Mouse (Mus musculus) limb, embryonic 14.5 days (tissue): ENCODE data around the gene Yy1. TPM values are rescaled to one million over a fixed set of nuclear protein-coding genes. Genes with fewer than 3 reads are reported as not detected.

Experiments used
- ATAC-seq: fragments of 200-750 bp; cut with Nextera tagmentation; 2 replicates; pipeline ENCODE4 v1.8.0; 2017; ENCODE audit warnings: low read depth, moderate number of reproducible peaks, moderate TSS enrichment; ENCODE audit not compliant: low FRiP score
- DNase-seq: peaks from one replicate; pipeline ENCODE4 v3.0.0-alpha.2; 2015; ENCODE audit warnings: low spot score
- H3K27ac ChIP-seq: fragments of 300-500 bp; sonication (generic); replicated peaks from 2 replicates; pipeline ENCODE4 v1.5.1; 2014; ENCODE audit warnings: low read depth, mild to moderate bottlenecking, low read length, moderate library complexity, mixed read lengths
- H3K27me3 ChIP-seq: fragments of 300-500 bp; sonication (generic); 2 replicates; pipeline ENCODE4 v1.6.1; 2014; ENCODE audit warnings: low read length, mixed read lengths; ENCODE audit not compliant: control insufficient read depth, insufficient read depth
- H3K36me3 ChIP-seq: fragments of 300-500 bp; sonication (generic); 2 replicates; pipeline ENCODE4 v1.6.1; 2014; ENCODE audit warnings: mild to moderate bottlenecking, low read length, moderate library complexity, mixed read lengths; ENCODE audit not compliant: control insufficient read depth, insufficient read depth
- H3K4me1 ChIP-seq: fragments of 300-500 bp; sonication (generic); 2 replicates; pipeline ENCODE4 v1.6.1; 2014; ENCODE audit warnings: antibody characterized with exemption, low read length, mixed read lengths; ENCODE audit not compliant: control insufficient read depth, insufficient read depth
- H3K4me2 ChIP-seq: fragments of 300-500 bp; sonication (generic); replicated peaks from 2 replicates; pipeline ENCODE4 v1.6.1; 2014; ENCODE audit warnings: low read depth, mild to moderate bottlenecking, low read length, moderate library complexity; ENCODE audit not compliant: severe bottlenecking
- H3K4me3 ChIP-seq: fragments of 300-500 bp; sonication (generic); replicated peaks from 2 replicates; pipeline ENCODE4 v1.5.1; 2014; ENCODE audit warnings: low read length
- H3K9ac ChIP-seq: fragments of 300-500 bp; sonication (generic); 2 replicates; pipeline ENCODE4 v1.6.1; 2014; ENCODE audit warnings: mild to moderate bottlenecking, low read depth, low read length, moderate library complexity; ENCODE audit not compliant: severe bottlenecking
- H3K9me3 ChIP-seq: fragments of 300-500 bp; sonication (generic); 2 replicates; pipeline ENCODE4 v1.6.1; 2016; ENCODE audit warnings: low read length; ENCODE audit not compliant: control insufficient read depth
- POLR2A ChIP-seq: fragments of 200-500 bp; IDR thresholded peaks from 2 replicates; pipeline ENCODE4 v1.8.0; 2012; ENCODE audit warnings: inconsistent platforms, mild to moderate bottlenecking, moderate library complexity, borderline replicate concordance; ENCODE audit not compliant: insufficient read depth, insufficient read length; ENCODE audit errors: extremely low read depth
- WGBS: fragments of 180-500 bp; shearing (Covaris S2); extraction: QIAGEN DNeasy Blood & Tissue Kit; methylation state at CpG from one replicate; pipeline ENCODE4 v1.1.7; 2014; 5-methylcytosine and 5-hydroxymethylcytosine counted together
- polyA plus RNA-seq, 2 experiments: library from polyadenylated mRNA; depleted of rRNA in 1 of 2; stranded (reverse) in 1 of 2; unstranded in 1 of 2; fragments of >200 nt; fragmentation: Nextera tagmentation in 1 of 2; extraction: Ambion mirVana in 1 of 2; gene quantifications; 2 replicates each; pipeline versions ENCODE4 v1.2.1 to v1.2.3; 2012 to 2014

Yy1 gene
- polyA plus RNA-seq, 2 experiments, result 22.2 to 35.4 TPM

DNA sequence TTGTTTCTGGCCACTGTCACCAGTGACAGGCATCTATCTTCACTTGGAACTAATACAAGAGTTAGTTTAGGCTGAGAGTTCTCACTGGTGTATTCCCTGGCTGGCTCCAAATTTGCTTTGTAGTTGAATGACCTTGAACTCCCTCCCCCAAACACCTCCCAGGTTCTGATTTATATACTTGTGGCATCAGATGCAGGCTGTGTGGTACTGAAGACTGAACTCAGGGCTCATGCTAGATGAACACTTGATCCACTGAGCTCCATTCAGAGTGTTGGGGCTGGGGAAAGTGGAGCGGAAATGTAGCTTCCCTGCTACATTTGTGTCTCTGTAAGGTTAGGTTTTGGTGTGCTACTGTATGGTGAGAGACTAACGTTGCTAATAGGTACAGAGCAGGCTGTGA lies 11.6 kb downstream of the Yy1 start:
- no peak overlapping the region for H3K27ac ChIP-seq
- ATAC-seq (no peak), DNase-seq (no peak)
- no peak for TF ChIP-seq POLR2A
- WGBS, result 91% methylated on average over 2 of the region's 2 CpGs
- peaks cover 15% of the 10 kb centered on the region for H3K36me3 ChIP-seq
- no peak overlapping the region for H3K9ac ChIP-seq
- H3K9me3 ChIP-seq, result no peaks in the 10 kb centered on the region
- no peaks in the 10 kb centered on the region for H3K27me3 ChIP-seq
- no peak overlapping the region for H3K4me2 ChIP-seq
- no peak overlapping the region for H3K4me3 ChIP-seq
- no peaks in the 10 kb centered on the region for H3K4me1 ChIP-seq

GRCm38 (mm10) chr12:108808465-108808864 lies 15.7 kb downstream of the Yy1 start:
- H3K9me3 ChIP-seq, result no peaks in the 10 kb centered on the region
- H3K4me1 ChIP-seq, result no peaks in the 10 kb centered on the region
- DNase-seq, result no peak
- no peak overlapping the region for H3K27ac ChIP-seq
- H3K4me2 ChIP-seq, result no peak overlapping the region
- no peak for TF ChIP-seq POLR2A
- no peak overlapping the region for H3K9ac ChIP-seq
- 92% methylated on average over 2 of the region's 2 CpGs for WGBS
- no peaks in the 10 kb centered on the region for H3K27me3 ChIP-seq
- H3K4me3 ChIP-seq, result no peak overlapping the region
- H3K36me3 ChIP-seq, result peaks cover 25% of the 10 kb centered on the region; the same call in 1 of the 2 replicates
- ATAC-seq, result no peak

DNA sequence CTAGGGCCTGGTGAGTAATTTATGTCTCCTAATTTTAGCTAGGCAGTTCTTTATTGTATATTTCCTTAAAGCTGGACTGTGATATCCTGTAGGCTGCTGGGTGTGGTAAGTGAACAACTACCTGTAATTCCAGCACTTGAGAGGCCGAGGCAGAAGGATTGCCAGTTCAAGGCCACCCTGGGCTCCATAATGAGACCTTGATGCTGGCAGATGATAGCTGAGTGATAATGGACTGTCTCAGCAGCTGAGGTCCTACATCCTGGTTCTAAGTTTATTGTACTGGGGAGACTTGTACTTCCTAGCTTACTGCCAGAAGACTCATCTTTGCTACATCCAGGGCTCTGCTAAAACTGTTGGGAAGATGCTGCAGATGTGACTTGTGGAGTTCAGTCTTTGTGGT lies 17.0 kb downstream of the Yy1 start:
- no peaks in the 10 kb centered on the region for H3K4me1 ChIP-seq
- no peak for TF ChIP-seq POLR2A
- 76% methylated on average over 1 of the region's 1 CpGs for WGBS
- no peak overlapping the region for H3K4me3 ChIP-seq
- DNase-seq (no peak), ATAC-seq (no peak)
- no peaks in the 10 kb centered on the region for H3K9me3 ChIP-seq
- no peak overlapping the region for H3K9ac ChIP-seq
- no peak overlapping the region for H3K4me2 ChIP-seq
- no peaks in the 10 kb centered on the region for H3K27me3 ChIP-seq
- H3K27ac ChIP-seq, result no peak overlapping the region
- peaks cover 36% of the 10 kb centered on the region for H3K36me3 ChIP-seq

GRCm38 (mm10) chr12:108810309-108810708 lies 17.5 kb downstream of the Yy1 start:
- peaks cover 42% of the 10 kb centered on the region for H3K36me3 ChIP-seq

GRCm38 (mm10) chr12:108811133-108811532 lies 18.4 kb downstream of the Yy1 start:
- Histone ChIP-seq H3K27ac (no peak overlapping the region), H3K4me2 (no peak overlapping the region), H3K9ac (no peak overlapping the region), H3K4me3 (no peak overlapping the region), H3K27me3 (no peaks in the 10 kb centered on the region), H3K4me1 (no peaks in the 10 kb centered on the region), H3K9me3 (no peaks in the 10 kb centered on the region), H3K36me3 (peaks cover 44% of the 10 kb centered on the region)
- 44% methylated on average over 2 of the region's 2 CpGs for WGBS
- TF ChIP-seq POLR2A, result no peak
- DNase-seq (peak; percentile 29), ATAC-seq (no peak)

More at GRCm38 (mm10) chr12:108810309-108810708, 17.5 kb downstream of the Yy1 start:
- no peak for DNase-seq
- H3K27me3 ChIP-seq, result no peaks in the 10 kb centered on the region
- TF ChIP-seq POLR2A, result no peak
- H3K4me2 ChIP-seq, result no peak overlapping the region
- no peak for ATAC-seq
- no peaks in the 10 kb centered on the region for H3K4me1 ChIP-seq
- 90% methylated on average over 7 of the region's 7 CpGs for WGBS
- H3K9ac ChIP-seq, result no peak overlapping the region
- H3K9me3 ChIP-seq, result no peaks in the 10 kb centered on the region
- no peak overlapping the region for H3K27ac ChIP-seq
- no peak overlapping the region for H3K4me3 ChIP-seq

- Histone ChIP-seq H3K4me2 (no peak overlapping the region), H3K36me3 (peaks cover 49% of the 10 kb centered on the region), H3K9ac (no peak overlapping the region), H3K4me1 (no peaks in the 10 kb centered on the region), H3K4me3 (no peak overlapping the region), H3K27me3 (no peaks in the 10 kb centered on the region), H3K9me3 (no peaks in the 10 kb centered on the region), H3K27ac (no peak overlapping the region)
- no peak for TF ChIP-seq POLR2A
- WGBS, result 80% methylated on average over 6 of the region's 6 CpGs
- no peak for ATAC-seq
- DNase-seq, result no peak
These were observed 19.7 kb downstream of the Yy1 start for GRCm38 (mm10) chr12:108812463-108812862.
